ENCODE assay signal across 27 mouse cellular contexts in the genomic region with DNA sequence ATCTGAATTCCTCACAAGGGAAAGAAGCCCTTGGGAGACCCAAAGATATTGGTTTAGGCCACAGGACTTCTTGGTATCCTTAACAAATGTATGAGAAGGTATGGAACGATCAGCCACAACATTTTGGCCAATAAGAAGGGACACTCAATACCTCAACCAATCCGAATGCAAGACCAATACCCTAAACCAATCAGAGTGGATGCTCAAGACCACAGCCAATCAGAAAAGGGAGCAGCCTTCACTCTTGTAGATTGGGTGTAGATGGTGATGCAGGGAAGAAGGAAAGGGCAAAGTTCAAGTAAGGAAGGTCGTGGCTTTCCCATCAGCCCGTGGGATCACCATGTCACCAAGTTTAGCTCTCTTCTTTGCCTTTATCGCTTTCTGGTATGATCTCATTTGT. TPM values are rescaled to one million over a fixed set of nuclear protein-coding genes. Genes with fewer than 3 reads are reported as not detected.
"Had no signal": no experiment of that assay in that cellular context is flagged by ENCODE, and none has a peak within 500 bp of the region (broad histone marks: within the 10 kb centered on the region; RNA-seq: fewer than 3 reads in every experiment).

No protein-coding gene starts in this region.

- H3K4me1 ChIP-seq: heart, embryonic 10.5 days; heart, embryonic 12.5 days; intestine, embryonic 15.5 days; limb, embryonic 13.5 days; limb, embryonic 15.5 days; liver, embryonic 12.5 days had no signal

- H3K36me3 ChIP-seq: heart, embryonic 10.5 days; heart, embryonic 12.5 days; hindbrain, embryonic 12.5 days; intestine, embryonic 15.5 days; limb, embryonic 13.5 days; limb, embryonic 15.5 days; liver, embryonic 12.5 days had no signal

- DNase-seq: gastrocnemius, postnatal 25 days; heart, adult 18-20 months; heart, postnatal 14 days; heart, postnatal 36 days; kidney, adult 18-20 months; kidney, adult 8-10 months; kidney, postnatal 10 days; kidney, postnatal 25 days; kidney, postnatal 4 days; left cerebral cortex, postnatal 4 days had no signal

- H3K9ac ChIP-seq: heart, embryonic 12.5 days; hindbrain, embryonic 12.5 days; hindbrain, embryonic 14.5 days; intestine, embryonic 15.5 days; limb, embryonic 13.5 days; limb, embryonic 15.5 days; liver, embryonic 12.5 days had no signal

- H3K4me3 ChIP-seq: heart, embryonic 10.5 days; heart, embryonic 12.5 days; hindbrain, embryonic 12.5 days; intestine, embryonic 15.5 days; layer of hippocampus, adult 2 months; left cerebral cortex, adult 2 months; limb, embryonic 13.5 days; limb, embryonic 15.5 days; liver, embryonic 12.5 days had no signal

- ATAC-seq: hindbrain, embryonic 16.5 days; inflammation-experienced regulatory T-cells, adult 6 months; intestine, embryonic 15.5 days; intestine, postnatal 0 days; liver, embryonic 12.5 days had no signal

- H3K9me3 ChIP-seq: heart, embryonic 10.5 days; hindbrain, embryonic 12.5 days; intestine, embryonic 15.5 days; limb, embryonic 13.5 days; limb, embryonic 15.5 days; liver, embryonic 12.5 days had no signal

- H3K4me2 ChIP-seq: heart, embryonic 12.5 days; hindbrain, embryonic 12.5 days; hindbrain, embryonic 14.5 days; intestine, embryonic 15.5 days; limb, embryonic 13.5 days; limb, embryonic 15.5 days; liver, embryonic 12.5 days had no signal

- H3K27ac ChIP-seq: heart, embryonic 10.5 days; hindbrain, embryonic 12.5 days; hindbrain, embryonic 14.5 days; intestine, embryonic 15.5 days; layer of hippocampus, adult 2 months; left cerebral cortex, adult 2 months; limb, embryonic 13.5 days; limb, embryonic 15.5 days; liver, embryonic 12.5 days had no signal

- H3K27me3 ChIP-seq: heart, embryonic 12.5 days; hindbrain, embryonic 12.5 days; intestine, embryonic 15.5 days; limb, embryonic 13.5 days; limb, embryonic 15.5 days; liver, embryonic 12.5 days had no signal

RNA-seq across cellular contexts. Expression of gene Tmem132b, which starts 40.4 kb away (rescaled TPM):
- total RNA-seq: granulocyte monocyte progenitor cell, adult 5-6 weeks; heart, adult 18-20 months; heart, postnatal 14 days; heart, postnatal 36 days; liver, adult 2 months had no signal
- polyA plus RNA-seq: heart, embryonic 10.5 days; heart, embryonic 12.5 days; heart, embryonic 14.5 days; heart, embryonic 16.5 days; inflammation-experienced regulatory T-cells, adult 6 months; liver, adult 2 months had no signal
